Mouse (Mus musculus): ENCODE measurements at regions not wholly inside any gene's neighbourhood (a gene's known extent, or its start where the extent isn't known, plus 50 kb on each side); places are given as distances from the start of the nearest gene placed in this dataset.

DNA sequence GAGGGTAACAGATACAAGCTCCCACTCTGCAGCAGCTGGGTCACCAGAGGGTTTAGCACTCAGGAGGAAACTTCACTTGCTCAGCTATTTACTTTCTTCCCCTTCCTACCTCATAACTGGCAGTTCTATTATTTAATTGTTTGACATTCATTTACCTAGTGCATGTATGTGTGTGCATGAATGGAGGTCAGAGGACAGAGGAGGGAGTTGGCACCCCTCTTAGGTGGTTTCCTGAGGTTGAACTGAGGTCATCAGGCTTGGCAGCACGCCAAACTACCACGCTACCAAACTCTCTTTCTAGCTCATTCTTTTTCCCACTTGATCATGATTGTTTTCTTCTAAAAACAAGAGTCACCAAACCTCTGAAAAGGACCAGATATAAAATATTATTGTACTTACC lies 202.4 kb upstream of the Krr1 start:
- Histone ChIP-seq H3K36me3 (ENCODE audit: control insufficient read depth) (no peaks in the 10 kb centered on the region), H3K4me1 (ENCODE audit: control insufficient read depth) (no peaks in the 10 kb centered on the region), H3K9me3 (ENCODE audit: control insufficient read depth, low read length) (no peaks in the 10 kb centered on the region), H3K4me3 (replicated peaks) (no peak overlapping the region), H3K27me3 (ENCODE audit: control insufficient read depth) (no peaks in the 10 kb centered on the region)
- TF ChIP-seq GATA1 (IDR thresholded peaks at IDR 0.05; ENCODE audit: low read length) (no peak), TAL1 (IDR thresholded peaks at IDR 0.05; ENCODE audit: low read length) (no peak)

GRCm38 (mm10) chr10:111771010-111771409 lies 201.5 kb upstream of the Krr1 start:
- TF ChIP-seq TAL1 (IDR thresholded peaks at IDR 0.05; ENCODE audit: low read length) (no peak), GATA1 (IDR thresholded peaks at IDR 0.05; ENCODE audit: low read length) (no peak)
- no peak overlapping the region for H3K4me3 ChIP-seq (replicated peaks)
- H3K9me3 ChIP-seq (ENCODE audit: control insufficient read depth, low read length): no peaks in the 10 kb centered on the region
- no peaks in the 10 kb centered on the region for H3K4me1 ChIP-seq (ENCODE audit: control insufficient read depth)
- no peaks in the 10 kb centered on the region for H3K36me3 ChIP-seq (ENCODE audit: control insufficient read depth)
- H3K27me3 ChIP-seq (ENCODE audit: control insufficient read depth): no peaks in the 10 kb centered on the region

DNA sequence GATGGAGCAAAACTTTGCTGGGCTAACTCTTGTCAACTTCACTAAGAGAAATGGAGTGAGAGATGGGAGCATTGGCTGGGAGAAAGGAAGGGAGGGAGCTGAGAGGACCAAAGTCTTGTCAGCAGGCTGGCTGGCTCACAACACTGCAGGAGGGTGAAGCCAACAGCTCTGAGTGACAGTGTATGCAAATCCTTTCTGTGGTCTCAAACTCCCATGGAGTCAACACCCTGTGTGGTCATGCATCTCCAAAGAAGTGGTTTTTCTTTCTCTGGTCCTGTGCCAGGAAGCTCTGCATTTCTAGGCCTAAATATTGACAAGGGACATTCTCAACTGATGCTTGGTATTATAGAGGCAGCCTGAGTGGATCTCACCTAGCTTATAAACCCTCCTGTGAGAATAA lies 194.9 kb upstream of the Krr1 start:
- Histone ChIP-seq H3K36me3 (ENCODE audit: control insufficient read depth) (no peaks in the 10 kb centered on the region), H3K4me1 (ENCODE audit: control insufficient read depth) (no peaks in the 10 kb centered on the region), H3K27me3 (ENCODE audit: control insufficient read depth) (no peaks in the 10 kb centered on the region), H3K9me3 (ENCODE audit: control insufficient read depth, low read length) (no peaks in the 10 kb centered on the region), H3K4me3 (replicated peaks) (no peak overlapping the region)
- TF ChIP-seq GATA1 (IDR thresholded peaks at IDR 0.05; ENCODE audit: low read length): no peak
- TF ChIP-seq TAL1 (IDR thresholded peaks at IDR 0.05; ENCODE audit: low read length): no peak

DNA sequence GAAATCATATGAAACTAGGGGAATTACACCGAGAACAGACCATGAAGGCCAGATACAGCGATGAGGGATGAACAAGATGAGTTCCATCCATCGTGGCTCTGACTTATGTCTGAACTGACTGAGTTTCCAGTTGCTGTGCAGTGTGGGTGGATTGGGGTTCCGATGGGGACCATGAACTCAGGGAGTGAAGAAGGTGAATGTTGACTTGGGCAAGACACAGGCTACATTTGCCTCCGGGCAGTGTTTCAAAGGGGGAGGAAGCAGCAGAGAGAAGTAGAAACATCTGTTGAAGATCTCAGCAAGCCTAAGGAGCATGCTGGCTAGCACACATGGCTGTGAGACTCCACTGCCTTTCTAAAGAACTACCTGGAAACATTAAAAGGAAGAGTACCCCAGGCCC lies 194.4 kb upstream of the Krr1 start:
- Histone ChIP-seq H3K27me3 (ENCODE audit: control insufficient read depth) (no peaks in the 10 kb centered on the region), H3K9me3 (ENCODE audit: control insufficient read depth, low read length) (no peaks in the 10 kb centered on the region), H3K4me3 (replicated peaks) (no peak overlapping the region), H3K4me1 (ENCODE audit: control insufficient read depth) (no peaks in the 10 kb centered on the region), H3K36me3 (ENCODE audit: control insufficient read depth) (no peaks in the 10 kb centered on the region)
- TF ChIP-seq GATA1 (IDR thresholded peaks at IDR 0.05; ENCODE audit: low read length) (no peak), TAL1 (IDR thresholded peaks at IDR 0.05; ENCODE audit: low read length) (no peak)

GRCm38 (mm10) chr10:111779956-111780355 lies 192.5 kb upstream of the Krr1 start:
- no peak overlapping the region for H3K4me3 ChIP-seq (replicated peaks)
- H3K36me3 ChIP-seq (ENCODE audit: control insufficient read depth): no peaks in the 10 kb centered on the region
- no peaks in the 10 kb centered on the region for H3K9me3 ChIP-seq (ENCODE audit: control insufficient read depth, low read length)
- no peaks in the 10 kb centered on the region for H3K27me3 ChIP-seq (ENCODE audit: control insufficient read depth)
- TF ChIP-seq TAL1 (IDR thresholded peaks at IDR 0.05; ENCODE audit: low read length) (no peak), GATA1 (IDR thresholded peaks at IDR 0.05; ENCODE audit: low read length) (no peak)
- H3K4me1 ChIP-seq (ENCODE audit: control insufficient read depth): no peaks in the 10 kb centered on the region

GRCm38 (mm10) chr10:111782195-111782810 lies 190.2 kb upstream of the Krr1 start:
- Histone ChIP-seq H3K9me3 (ENCODE audit: control insufficient read depth, low read length) (no peaks in the 10 kb centered on the region), H3K4me1 (ENCODE audit: control insufficient read depth) (no peaks in the 10 kb centered on the region), H3K36me3 (ENCODE audit: control insufficient read depth) (no peaks in the 10 kb centered on the region), H3K27me3 (ENCODE audit: control insufficient read depth) (no peaks in the 10 kb centered on the region), H3K4me3 (replicated peaks) (no peak overlapping the region)
- TF ChIP-seq GATA1 (IDR thresholded peaks at IDR 0.05; ENCODE audit: low read length) (no peak), TAL1 (IDR thresholded peaks at IDR 0.05; ENCODE audit: low read length) (no peak)

DNA sequence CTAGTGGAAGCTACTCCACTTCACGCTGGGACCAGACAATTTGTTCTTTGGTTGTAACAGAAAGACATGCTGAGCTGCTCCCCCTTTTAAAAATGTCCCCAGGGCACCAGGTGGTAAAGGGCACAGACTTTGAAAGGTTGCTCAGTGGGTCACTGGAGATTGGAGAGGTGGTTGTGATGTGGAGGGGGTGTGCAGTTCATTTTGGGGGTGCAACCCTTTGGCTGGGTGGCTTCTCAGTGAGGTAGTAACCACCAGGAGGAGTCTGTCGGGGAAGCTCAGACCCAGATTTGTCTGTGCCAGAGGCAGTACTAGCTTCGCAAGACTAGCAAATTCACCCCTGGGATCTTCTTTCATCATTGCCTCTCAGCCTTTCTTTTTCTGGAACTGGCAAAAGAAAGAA lies 189.0 kb upstream of the Krr1 start:
- no peaks in the 10 kb centered on the region for H3K36me3 ChIP-seq (ENCODE audit: control insufficient read depth)
- TF ChIP-seq TAL1 (IDR thresholded peaks at IDR 0.05; ENCODE audit: low read length): no peak
- no peak for TF ChIP-seq GATA1 (IDR thresholded peaks at IDR 0.05; ENCODE audit: low read length)
- no peaks in the 10 kb centered on the region for H3K9me3 ChIP-seq (ENCODE audit: control insufficient read depth, low read length)
- no peaks in the 10 kb centered on the region for H3K27me3 ChIP-seq (ENCODE audit: control insufficient read depth)
- H3K4me3 ChIP-seq (replicated peaks): no peak overlapping the region
- H3K4me1 ChIP-seq (ENCODE audit: control insufficient read depth): no peaks in the 10 kb centered on the region

DNA sequence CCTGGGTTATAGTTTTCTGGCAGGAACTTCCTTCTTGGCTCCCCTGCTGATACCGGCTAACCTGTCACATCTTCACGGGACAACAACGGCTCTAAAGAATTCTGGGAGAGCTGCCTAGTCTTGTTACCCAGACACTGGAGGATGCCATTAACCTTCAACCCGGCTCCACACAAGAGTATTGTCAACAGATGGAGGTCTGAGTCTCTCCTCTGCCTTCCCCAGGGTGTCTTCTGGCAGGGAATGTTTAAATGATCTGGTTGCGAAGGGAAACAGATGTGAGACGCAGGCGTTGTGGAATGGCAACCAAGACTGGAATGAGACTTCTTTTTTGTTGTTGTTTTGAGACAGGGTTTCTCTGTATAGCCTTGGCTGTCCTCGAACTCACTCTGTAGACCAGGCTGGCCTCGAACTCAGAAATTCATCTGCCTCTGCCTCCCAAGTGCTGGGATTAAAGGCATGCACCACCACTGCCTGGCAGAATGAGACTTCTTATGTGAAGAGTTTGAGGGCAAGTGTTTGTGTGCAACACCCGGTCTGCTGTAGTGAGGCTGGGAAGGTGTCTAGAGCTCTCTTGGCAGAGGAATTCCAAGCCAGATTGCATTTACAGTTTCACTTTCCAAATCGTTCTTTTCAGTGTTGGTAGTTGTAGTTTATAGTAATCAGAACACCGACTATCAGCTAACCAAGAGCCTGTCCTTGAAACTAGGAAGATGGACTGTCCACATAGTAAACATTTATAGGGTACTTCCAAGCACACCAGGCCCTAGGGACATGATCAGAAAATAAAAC lies 188.2 kb upstream of the Krr1 start:
- H3K9me3 ChIP-seq (ENCODE audit: control insufficient read depth, low read length): no peaks in the 10 kb centered on the region
- no peaks in the 10 kb centered on the region for H3K36me3 ChIP-seq (ENCODE audit: control insufficient read depth)
- H3K4me1 ChIP-seq (ENCODE audit: control insufficient read depth): no peaks in the 10 kb centered on the region
- H3K4me3 ChIP-seq (replicated peaks): no peak overlapping the region
- TF ChIP-seq GATA1 (IDR thresholded peaks at IDR 0.05; ENCODE audit: low read length) (no peak), TAL1 (IDR thresholded peaks at IDR 0.05; ENCODE audit: low read length) (no peak)
- no peaks in the 10 kb centered on the region for H3K27me3 ChIP-seq (ENCODE audit: control insufficient read depth)

DNA sequence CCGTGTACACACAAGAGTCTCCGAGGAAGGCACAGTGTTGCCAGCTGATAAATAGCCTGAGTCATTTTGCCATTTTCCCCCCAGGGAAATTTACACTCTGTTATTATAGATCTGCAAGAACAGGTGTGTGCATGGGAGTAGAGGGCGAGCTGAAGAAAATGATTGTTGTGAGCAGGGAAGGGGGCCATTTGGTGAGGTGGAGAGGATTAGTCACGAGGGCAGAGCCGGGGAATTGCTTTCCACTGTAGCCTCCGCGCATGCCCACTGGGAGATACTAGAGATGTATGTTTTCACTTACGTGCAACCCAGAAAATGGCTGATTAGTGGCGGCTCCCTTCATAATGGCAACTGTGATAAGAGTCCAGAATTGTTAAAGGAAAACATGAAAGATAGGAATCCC lies 185.3 kb upstream of the Krr1 start:
- H3K4me1 ChIP-seq (ENCODE audit: control insufficient read depth): no peaks in the 10 kb centered on the region
- TF ChIP-seq TAL1 (IDR thresholded peaks at IDR 0.05; ENCODE audit: low read length) (no peak), GATA1 (IDR thresholded peaks at IDR 0.05; ENCODE audit: low read length) (no peak)

More for the DNA sequence above, 185.3 kb upstream of the Krr1 start:
- H3K27me3 ChIP-seq (ENCODE audit: control insufficient read depth): no peaks in the 10 kb centered on the region
- no peaks in the 10 kb centered on the region for H3K36me3 ChIP-seq (ENCODE audit: control insufficient read depth)
- H3K9me3 ChIP-seq (ENCODE audit: control insufficient read depth, low read length): no peaks in the 10 kb centered on the region
- no peak overlapping the region for H3K4me3 ChIP-seq (replicated peaks)
